Mouse (Mus musculus) natural killer cell, adult 2 months (primary cell): Measurements from ENCODE around the gene Lmntd1.

ENCODE experiments used
- DNase-seq, 2 experiments: peaks; one replicate each; pipeline ENCODE4 v3.0.0; 2022; ENCODE audit warnings: low spot score in 2 of 2

Gene Lmntd1

GRCm38 (mm10) chr6:145341301-145342193 lies 272.6 kb downstream of the Lmntd1 start:
- DNase-seq: peak; percentile 87 to 90

- DNase-seq: peak; percentile 99
Measured at GRCm38 (mm10) chr6:145340657-145341146, 273.4 kb downstream of the Lmntd1 start.

- peak; percentile 84 to 90 for DNase-seq
Measured at GRCm38 (mm10) chr6:145339956-145340656, 274.0 kb downstream of the Lmntd1 start.

GRCm38 (mm10) chr6:145338571-145339294 lies 275.4 kb downstream of the Lmntd1 start:
- no peak for DNase-seq

- DNase-seq: peak; percentile 26 to 73
Measured at GRCm38 (mm10) chr6:145337521-145337920, 276.6 kb downstream of the Lmntd1 start.

- no peak for DNase-seq
Measured at GRCm38 (mm10) chr6:145335876-145336768, 278.0 kb downstream of the Lmntd1 start.

GRCm38 (mm10) chr6:145334211-145334610 lies 279.9 kb downstream of the Lmntd1 start:
- DNase-seq: no peak

GRCm38 (mm10) chr6:145326141-145326806 lies 287.8 kb downstream of the Lmntd1 start:
- no peak for DNase-seq

GRCm38 (mm10) chr6:145325095-145325494 lies 289.0 kb downstream of the Lmntd1 start:
- DNase-seq: no peak

GRCm38 (mm10) chr6:145324470-145324869 lies 289.6 kb downstream of the Lmntd1 start:
- DNase-seq: no peak

- DNase-seq: no peak
Measured at GRCm38 (mm10) chr6:145322246-145322645, 291.9 kb downstream of the Lmntd1 start.

- no peak for DNase-seq
Measured at GRCm38 (mm10) chr6:145320156-145320555, 294.0 kb downstream of the Lmntd1 start.
